Mouse (Mus musculus) liver (tissue): ENCODE results near the gene Tbx18.

Source experiments
- DNase-seq: peaks from one replicate; pipeline ENCODE4 v3.0.0-alpha.2; 2020; ENCODE audit warnings: mixed read lengths

The Tbx18 gene

DNA sequence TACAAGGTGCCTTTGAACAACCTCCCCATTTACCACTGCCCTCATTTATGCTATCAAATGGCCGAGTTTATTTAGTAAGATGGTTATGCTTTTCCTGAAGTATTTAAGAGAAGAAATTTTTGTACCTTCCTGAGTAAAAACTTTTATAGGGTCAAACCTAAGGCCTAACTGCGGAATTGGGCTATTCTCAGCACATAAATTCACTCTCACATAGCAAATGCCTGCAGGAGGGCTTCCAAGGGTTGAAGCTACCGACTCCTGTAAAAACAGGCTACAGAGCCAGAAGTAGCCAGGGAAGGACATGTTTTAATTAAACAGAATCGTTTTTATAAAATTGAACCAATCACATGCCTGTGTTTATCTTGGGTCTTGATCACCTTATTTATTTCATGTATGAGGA is 20.7 kb downstream of the Tbx18 start:
- no peak for DNase-seq

DNA sequence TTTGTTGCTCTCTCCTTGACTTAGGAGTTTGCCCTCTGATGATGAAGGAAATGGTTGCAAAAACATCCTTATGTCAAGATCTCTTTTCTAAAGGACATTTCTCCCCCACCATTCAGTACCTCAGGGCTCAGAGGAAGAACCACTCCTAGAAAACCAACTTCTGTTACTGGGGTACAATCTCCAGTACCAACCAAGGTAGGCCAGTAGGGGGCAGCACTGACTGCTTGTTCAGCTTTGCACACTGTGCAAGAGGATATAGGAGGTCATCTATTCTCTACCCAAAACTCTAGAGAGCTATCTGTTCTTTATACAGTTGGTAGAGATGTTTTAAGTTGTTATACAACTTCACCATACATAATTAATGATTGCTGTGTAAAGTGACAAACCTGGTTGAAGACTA is 22.9 kb downstream of the Tbx18 start:
- DNase-seq = peak; percentile 44

GRCm38 (mm10) chr9:87702267-87702666 is 28.8 kb downstream of the Tbx18 start:
- DNase-seq = no peak

GRCm38 (mm10) chr9:87686981-87687380 is 44.1 kb downstream of the Tbx18 start:
- DNase-seq = no peak

- no peak for DNase-seq
Measured at GRCm38 (mm10) chr9:87682247-87682646, 48.8 kb downstream of the Tbx18 start.
